Mouse (Mus musculus) lung, adult 2 months (tissue): ENCODE results near the gene Mtfr2.

Experiments
- CTCF ChIP-seq: fragments of 200-500 bp; IDR thresholded peaks from 2 replicates; pipeline ENCODE4 v1.5.1; 2011; ENCODE audit warnings: mild to moderate bottlenecking, low read length, control low read depth; ENCODE audit not compliant: insufficient read depth
- POLR2A ChIP-seq: fragments of 200-500 bp; IDR thresholded peaks from 2 replicates; pipeline ENCODE4 v1.6.1; 2011; ENCODE audit warnings: low read depth, mild to moderate bottlenecking, control low read depth, low read length, borderline replicate concordance; ENCODE audit errors: extremely low read depth

- TF ChIP-seq CTCF, result no peak
- TF ChIP-seq POLR2A, result no peak
These were observed 15.0 kb downstream of the Mtfr2 start for GRCm38 (mm10) chr10:20362450-20363118.
